Mouse (Mus musculus) midbrain, embryonic 15.5 days (tissue): ENCODE results near the gene Tigd4. TPM values are rescaled to one million over a fixed set of nuclear protein-coding genes. Genes with fewer than 3 reads are reported as not detected.
"Not testable (repeated sequence)": the region's sequence is repeated elsewhere in the genome, so short reads cannot be mapped to it uniquely, and the experiment has no call there.

ENCODE experiments used
- ATAC-seq: fragments of 200-750 bp; cut with Nextera tagmentation; replicated peaks from 2 replicates; pipeline ENCODE4 v1.8.0; 2017; ENCODE audit warnings: moderate TSS enrichment
- H3K27ac ChIP-seq: fragments of 300-500 bp; sonication (generic); 2 replicates; pipeline ENCODE4 v1.5.1; 2015; ENCODE audit warnings: mild to moderate bottlenecking, inconsistent platforms
- H3K27me3 ChIP-seq: fragments of 300-500 bp; sonication (generic); replicated peaks from 2 replicates; pipeline ENCODE4 v1.6.1; 2015; ENCODE audit warnings: inconsistent platforms
- H3K36me3 ChIP-seq: fragments of 300-500 bp; sonication (generic); replicated peaks from 2 replicates; pipeline ENCODE4 v1.6.1; 2015; ENCODE audit warnings: inconsistent platforms
- H3K4me1 ChIP-seq: fragments of 300-500 bp; sonication (generic); 2 replicates; pipeline ENCODE4 v1.6.1; 2015; ENCODE audit warnings: inconsistent platforms
- H3K4me2 ChIP-seq: fragments of 300-500 bp; sonication (generic); 2 replicates; pipeline ENCODE4 v1.6.1; 2015; ENCODE audit warnings: inconsistent platforms, mild to moderate bottlenecking, moderate library complexity
- H3K4me3 ChIP-seq: fragments of 300-500 bp; sonication (generic); 2 replicates; pipeline ENCODE4 v1.5.1; 2015; ENCODE audit warnings: mild to moderate bottlenecking, inconsistent platforms
- H3K9ac ChIP-seq: fragments of 300-500 bp; sonication (generic); 2 replicates; pipeline ENCODE4 v1.6.1; 2015; ENCODE audit warnings: mild to moderate bottlenecking, inconsistent platforms
- H3K9me3 ChIP-seq: fragments of 300-500 bp; sonication (generic); 2 replicates; pipeline ENCODE4 v1.6.1; 2016; ENCODE audit warnings: inconsistent platforms
- WGBS: fragments of 180-500 bp; shearing (Covaris S2); methylation state at CpG from one replicate; pipeline ENCODE4 v1.1.7; 2015; ENCODE audit warnings: mixed read lengths; 5-methylcytosine and 5-hydroxymethylcytosine counted together
- polyA plus RNA-seq: library from polyadenylated mRNA; unstranded; fragments of >200 nt; fragmentation: Nextera tagmentation; extraction: Ambion mirVana; gene quantifications from 2 replicates; pipeline ENCODE4 v1.2.1, GENCODE M21; 2015

Gene Tigd4
- polyA plus RNA-seq, result not detected in 2 replicates

DNA sequence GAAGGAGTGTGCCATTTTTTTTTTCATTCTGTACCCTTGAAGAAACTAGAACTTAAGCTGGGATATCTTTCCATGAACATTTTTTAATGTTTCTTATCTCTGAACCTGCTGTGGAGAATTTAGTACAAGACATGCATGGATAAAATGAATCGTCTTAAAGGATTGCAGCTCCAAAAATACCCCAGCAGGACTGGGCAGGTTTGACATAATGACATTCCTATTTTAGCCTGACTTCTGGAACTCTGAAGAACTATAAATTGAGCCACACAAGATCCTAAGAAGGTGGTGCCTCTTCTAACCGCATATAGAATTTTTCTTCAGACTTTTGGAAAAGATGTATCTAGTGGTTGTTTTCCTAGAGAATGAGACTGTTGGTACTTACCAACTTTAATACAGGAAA is at the start of gene Tigd4:
TSS of gene Tigd4 (plus strand) at position 301 of the 400 bp plus-strand sequence.
- no peak within 1 kb of the TSS for H3K4me2 ChIP-seq
- H3K27ac ChIP-seq, result no peak within 1 kb of the TSS
- peaks cover 7% of the 10 kb centered on the region for H3K4me1 ChIP-seq
- WGBS, result 92% methylated on average over 2 of the region's 2 CpGs
- H3K27me3 ChIP-seq, result peaks cover 6% of the 10 kb centered on the region
- no peak for ATAC-seq
- H3K36me3 ChIP-seq, result no peaks in the 10 kb centered on the region
- H3K9ac ChIP-seq, result no peak within 1 kb of the TSS
- no peaks in the 10 kb centered on the region for H3K9me3 ChIP-seq
- no peak within 1 kb of the TSS for H3K4me3 ChIP-seq

GRCm38 (mm10) chr3:84547177-84547576 is 46.2 kb upstream of the Tigd4 start:
- H3K9me3 ChIP-seq, result no peaks in the 10 kb centered on the region
- no peaks in the 10 kb centered on the region for H3K36me3 ChIP-seq
- no peak overlapping the region for H3K9ac ChIP-seq
- H3K4me2 ChIP-seq, result no peak overlapping the region
- no peak overlapping the region for H3K27ac ChIP-seq
- H3K27me3 ChIP-seq, result no peaks in the 10 kb centered on the region
- H3K4me1 ChIP-seq, result no peaks in the 10 kb centered on the region
- ATAC-seq, result no peak
- H3K4me3 ChIP-seq, result no peak overlapping the region
- 77% methylated on average over 8 of the region's 8 CpGs for WGBS

GRCm38 (mm10) chr3:84555780-84556179 is 37.6 kb upstream of the Tigd4 start:
- no peak overlapping the region for H3K4me2 ChIP-seq
- 88% methylated on average over 3 of the region's 3 CpGs for WGBS
- H3K27ac ChIP-seq, result no peak overlapping the region
- H3K4me1 ChIP-seq, result no peaks in the 10 kb centered on the region
- no peak overlapping the region for H3K9ac ChIP-seq
- no peaks in the 10 kb centered on the region for H3K9me3 ChIP-seq
- no peak overlapping the region for H3K4me3 ChIP-seq
- no peaks in the 10 kb centered on the region for H3K36me3 ChIP-seq
- no peaks in the 10 kb centered on the region for H3K27me3 ChIP-seq
- no peak for ATAC-seq

DNA sequence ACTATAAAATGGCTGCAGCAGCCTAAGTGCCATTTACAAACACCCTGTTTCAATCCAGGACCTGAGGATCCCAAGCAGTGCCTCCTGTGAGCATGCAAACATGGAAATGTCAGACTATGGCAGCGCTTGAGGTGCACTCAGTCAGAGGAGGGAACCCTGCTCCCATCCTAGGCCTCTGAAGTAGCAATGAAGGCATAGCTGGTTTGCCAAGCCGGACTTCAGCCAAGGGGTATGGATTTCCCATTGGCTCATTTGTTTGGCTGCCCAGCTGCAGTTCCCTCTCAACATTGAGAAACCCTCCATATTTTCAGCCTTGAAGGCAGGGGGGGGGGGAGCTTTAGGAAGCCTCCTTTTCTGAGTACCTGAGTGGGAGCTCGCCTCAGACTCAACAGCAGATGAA is 35.1 kb upstream of the Tigd4 start:
- Histone ChIP-seq H3K9me3 (no peaks in the 10 kb centered on the region), H3K4me1 (no peaks in the 10 kb centered on the region), H3K9ac (no peak overlapping the region), H3K36me3 (no peaks in the 10 kb centered on the region), H3K4me2 (no peak overlapping the region), H3K4me3 (no peak overlapping the region), H3K27me3 (no peaks in the 10 kb centered on the region), H3K27ac (no peak overlapping the region)
- WGBS, result 92% methylated on average over 3 of the region's 3 CpGs
- no peak for ATAC-seq

GRCm38 (mm10) chr3:84562911-84563310 is 30.5 kb upstream of the Tigd4 start:
- whole genome bisulfite sequencing, result 93% methylated on average over 2 of the region's 2 CpGs
- H3K27ac ChIP-seq, H3K27me3 ChIP-seq, H3K36me3 ChIP-seq, H3K4me1 ChIP-seq, H3K4me3 ChIP-seq, ATAC-seq, H3K9me3 ChIP-seq, H3K9ac ChIP-seq, H3K4me2 ChIP-seq: not testable (repeated sequence)

GRCm38 (mm10) chr3:84563415-84563814 is 30.0 kb upstream of the Tigd4 start:
- H3K27me3 ChIP-seq, result no peaks in the 10 kb centered on the region
- no peaks in the 10 kb centered on the region for H3K9me3 ChIP-seq
- 93% methylated on average over 4 of the region's 4 CpGs for WGBS
- no peak overlapping the region for H3K4me2 ChIP-seq
- no peaks in the 10 kb centered on the region for H3K4me1 ChIP-seq
- H3K36me3 ChIP-seq, result no peaks in the 10 kb centered on the region
- ATAC-seq, result no peak
- H3K4me3 ChIP-seq, result no peak overlapping the region
- no peak overlapping the region for H3K9ac ChIP-seq
- H3K27ac ChIP-seq, result no peak overlapping the region

- no peaks in the 10 kb centered on the region for H3K4me1 ChIP-seq
Observed at GRCm38 (mm10) chr3:84568540-84568939, 24.8 kb upstream of the Tigd4 start.

DNA sequence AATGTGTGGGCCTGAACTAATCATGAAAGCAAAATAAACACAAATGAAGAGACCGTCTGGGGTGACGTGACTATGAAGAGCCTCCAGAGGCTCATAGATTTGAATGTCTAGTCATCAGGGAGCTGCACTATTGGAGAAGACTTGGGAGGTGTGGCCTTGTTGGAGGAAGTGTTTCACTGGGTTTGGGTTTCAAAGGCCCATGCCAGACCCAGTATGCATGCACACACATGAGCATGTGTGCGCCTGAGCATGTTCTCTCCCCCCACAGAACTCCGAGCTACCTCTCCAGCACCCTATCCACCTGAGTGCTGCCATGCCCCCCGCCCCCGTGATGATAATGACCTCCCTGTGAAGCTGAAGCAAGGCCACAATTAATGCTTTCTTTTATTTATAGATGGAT is 23.8 kb upstream of the Tigd4 start:
- Histone ChIP-seq H3K4me1 (no peaks in the 10 kb centered on the region), H3K9ac (no peak overlapping the region), H3K4me3 (no peak overlapping the region), H3K36me3 (no peaks in the 10 kb centered on the region), H3K9me3 (no peaks in the 10 kb centered on the region), H3K4me2 (no peak overlapping the region), H3K27me3 (no peaks in the 10 kb centered on the region), H3K27ac (no peak overlapping the region)
- ATAC-seq, result no peak
- WGBS, result 82% methylated on average over 6 of the region's 6 CpGs

More at GRCm38 (mm10) chr3:84568540-84568939, 24.8 kb upstream of the Tigd4 start:
- Histone ChIP-seq H3K9me3 (no peaks in the 10 kb centered on the region), H3K36me3 (no peaks in the 10 kb centered on the region), H3K27me3 (no peaks in the 10 kb centered on the region), H3K9ac (no peak overlapping the region), H3K4me3 (no peak overlapping the region), H3K27ac (no peak overlapping the region), H3K4me2 (no peak overlapping the region)
- WGBS, result 90% methylated on average over 6 of the region's 6 CpGs
- no peak for ATAC-seq

DNA sequence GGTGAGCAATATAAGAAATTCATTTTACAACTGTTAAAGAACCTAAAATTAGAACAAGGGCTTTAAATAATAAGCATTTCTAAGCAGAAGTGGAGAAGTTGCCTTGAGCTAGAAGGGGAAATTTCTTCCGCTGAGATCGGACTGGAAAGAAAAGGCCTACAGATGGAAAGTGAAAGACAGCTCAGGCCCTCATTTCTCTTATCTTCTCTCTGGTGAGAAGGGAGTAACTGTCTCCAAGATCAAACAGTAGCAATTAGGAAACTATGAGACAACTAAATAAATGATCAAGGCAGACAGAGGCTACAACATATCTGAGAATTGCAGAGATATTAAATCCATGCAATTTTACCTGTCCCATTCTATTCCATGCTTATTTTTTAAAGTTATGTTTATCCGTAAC is 22.9 kb upstream of the Tigd4 start:
- Histone ChIP-seq H3K9me3 (no peaks in the 10 kb centered on the region), H3K27ac (no peak overlapping the region)
- WGBS, result 80% methylated on average over 3 of the region's 3 CpGs

DNA sequence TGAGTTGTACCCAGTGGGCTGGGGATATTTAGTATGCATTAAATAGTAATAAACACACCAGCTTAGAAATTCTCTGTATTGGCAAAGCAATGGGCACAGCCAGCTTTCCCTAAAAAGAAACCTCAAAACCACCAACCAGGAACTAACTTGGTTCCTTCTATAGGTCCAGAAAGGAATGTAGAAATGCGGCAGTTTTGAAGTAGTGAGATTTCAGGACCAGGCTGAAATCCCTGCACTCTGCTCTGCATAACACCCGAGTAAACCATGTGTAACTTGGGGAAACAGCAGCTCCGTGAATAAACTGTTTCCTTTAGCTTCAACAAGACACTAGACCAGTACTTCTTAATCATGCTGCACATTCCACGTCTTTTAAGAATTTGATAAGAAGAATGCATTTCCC is 12.7 kb upstream of the Tigd4 start:
- H3K27ac ChIP-seq, result no peak overlapping the region
- no peaks in the 10 kb centered on the region for H3K36me3 ChIP-seq
- no peak for ATAC-seq
- H3K4me1 ChIP-seq, result peaks cover 28% of the 10 kb centered on the region
- no peaks in the 10 kb centered on the region for H3K9me3 ChIP-seq
- no peak overlapping the region for H3K4me3 ChIP-seq
- H3K9ac ChIP-seq, result no peak overlapping the region
- peak overlapping the region; percentile 88 for H3K4me2 ChIP-seq
- WGBS, result 72% methylated on average over 4 of the region's 4 CpGs
- H3K27me3 ChIP-seq, result no peaks in the 10 kb centered on the region

More for the DNA sequence above, 22.9 kb upstream of the Tigd4 start:
- ATAC-seq, result no peak
- no peaks in the 10 kb centered on the region for H3K27me3 ChIP-seq
- no peak overlapping the region for H3K4me3 ChIP-seq
- no peaks in the 10 kb centered on the region for H3K36me3 ChIP-seq
- H3K9ac ChIP-seq, result no peak overlapping the region
- H3K4me1 ChIP-seq, result no peaks in the 10 kb centered on the region
- no peak overlapping the region for H3K4me2 ChIP-seq

DNA sequence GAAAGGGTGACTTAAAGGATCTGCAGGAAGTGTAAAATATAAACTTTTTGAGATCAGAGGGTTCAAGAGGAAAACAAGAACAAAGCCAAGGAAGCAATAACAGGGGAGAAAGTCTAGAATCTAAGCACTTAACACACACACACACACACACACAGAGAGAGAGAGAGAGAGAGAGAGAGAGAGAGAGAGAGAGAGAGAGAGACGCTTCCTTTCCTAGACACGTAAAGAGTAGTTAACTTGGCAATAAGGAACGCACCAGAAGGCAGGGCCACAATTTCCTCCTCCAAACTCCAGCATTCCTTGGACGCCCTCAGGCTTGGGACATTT is 11.7 kb upstream of the Tigd4 start:
- 0% methylated on average over 4 of the region's 4 CpGs for whole genome bisulfite sequencing
- no peaks in the 10 kb centered on the region for H3K27me3 ChIP-seq
- no peak for ATAC-seq

DNA sequence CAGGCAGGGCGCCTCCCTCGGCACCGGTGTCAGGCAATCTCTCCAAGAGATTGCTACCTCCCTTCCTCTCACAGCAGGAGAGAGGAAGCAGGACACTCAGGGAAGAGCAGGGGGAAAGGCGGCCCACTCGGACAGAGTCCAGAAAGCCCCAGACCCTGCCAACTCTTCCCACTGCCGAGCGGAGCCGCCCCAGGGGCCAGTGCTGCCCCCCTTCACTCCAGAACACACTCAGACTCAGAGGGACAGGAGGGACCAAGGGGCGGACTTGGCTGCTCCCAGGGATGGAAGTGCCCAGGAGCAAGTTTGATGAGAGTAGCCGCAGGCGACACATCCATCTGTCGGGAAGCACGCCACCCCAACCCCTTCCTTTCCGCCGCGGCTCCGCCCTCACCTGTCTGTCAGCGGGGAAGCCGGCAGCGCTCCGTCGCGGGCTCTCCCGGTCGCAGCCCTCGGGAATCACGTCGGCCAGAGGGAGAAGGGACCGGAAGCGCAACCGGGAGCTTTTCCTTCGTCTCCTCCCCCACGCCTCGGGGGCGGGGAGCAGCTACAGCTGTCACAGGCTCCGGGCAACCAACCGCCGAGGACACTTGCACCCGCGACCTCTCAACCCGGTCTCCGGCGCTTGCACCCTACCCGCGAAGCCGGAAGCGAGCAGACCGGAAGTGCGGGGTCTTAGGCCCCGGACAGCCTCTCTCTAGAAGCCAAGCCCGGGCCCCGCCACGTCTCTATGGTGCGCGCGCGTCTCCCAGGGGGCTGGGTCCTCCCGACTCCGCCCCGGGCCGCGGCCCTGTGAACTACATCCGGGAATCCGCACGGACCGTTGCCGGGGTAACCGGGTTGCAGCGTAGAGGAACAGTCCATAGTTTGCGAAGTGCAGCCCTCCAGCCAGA is 11.1 kb upstream of the Tigd4 start, which contains the start of gene Arfip1:
TSS of gene Arfip1 (minus strand) at position 603 of the 890 bp plus-strand sequence.
- H3K4me2 ChIP-seq, result peak within 1 kb of the TSS; percentile 88
- H3K9me3 ChIP-seq, result no peaks in the 10 kb centered on the region
- H3K4me1 ChIP-seq, result peaks cover 28% of the 10 kb centered on the region
- peak; percentile 99 for ATAC-seq
- no peaks in the 10 kb centered on the region for H3K27me3 ChIP-seq
- WGBS, result under 1% methylated on average over 66 of the region's 70 CpGs
- peak within 1 kb of the TSS; percentile 64 for H3K4me3 ChIP-seq
- H3K9ac ChIP-seq, result peak within 1 kb of the TSS; percentile 63
- no peaks in the 10 kb centered on the region for H3K36me3 ChIP-seq
- peak within 1 kb of the TSS; percentile 89 for H3K27ac ChIP-seq

More for the DNA sequence above, 11.7 kb upstream of the Tigd4 start:
- Histone ChIP-seq H3K36me3 (no peaks in the 10 kb centered on the region), H3K9ac (peak overlapping the region; percentile 63), H3K27ac (peak overlapping the region; percentile 89), H3K4me3 (peak overlapping the region; percentile 64), H3K4me2 (peak overlapping the region; percentile 88), H3K4me1 (peaks cover 28% of the 10 kb centered on the region), H3K9me3 (no peaks in the 10 kb centered on the region)

GRCm38 (mm10) chr3:84582913-84583276 is 10.5 kb upstream of the Tigd4 start:
- H3K9ac ChIP-seq, result peak overlapping the region; percentile 63
- under 1% methylated on average over 27 of the region's 27 CpGs for WGBS

More at GRCm38 (mm10) chr3:84582913-84583276, 10.5 kb upstream of the Tigd4 start:
- Histone ChIP-seq H3K4me3 (peak overlapping the region; percentile 64), H3K4me1 (peaks cover 28% of the 10 kb centered on the region), H3K36me3 (no peaks in the 10 kb centered on the region), H3K27ac (peak overlapping the region; percentile 89), H3K9me3 (no peaks in the 10 kb centered on the region), H3K4me2 (peak overlapping the region; percentile 88), H3K27me3 (no peaks in the 10 kb centered on the region)
- ATAC-seq, result peak; percentile 70
